Mouse (Mus musculus): ENCODE results near the gene Samd5. TPM values are rescaled to one million over a fixed set of nuclear protein-coding genes. Genes with fewer than 3 reads are reported as not detected.

Samd5 gene
- total RNA-seq (2021): 10 to 100 TPM in 1 of 2 experiments, 1 to 10 TPM in 1; 9.2 to 11.0 TPM
- long read RNA-seq, experiment 1, full-length matches to known transcripts: 10 of 12 reads
- long read RNA-seq, experiment 1, partial matches to known transcripts: 0 of 12 reads
- long read RNA-seq, experiment 1, other reads (novel, unspliced or antisense): 2 of 12 reads
- long read RNA-seq, experiment 2, full-length matches to known transcripts: 10 of 12 reads
- long read RNA-seq, experiment 2, partial matches to known transcripts: 0 of 12 reads
- long read RNA-seq, experiment 2, other reads (novel, unspliced or antisense): 2 of 12 reads

DNA sequence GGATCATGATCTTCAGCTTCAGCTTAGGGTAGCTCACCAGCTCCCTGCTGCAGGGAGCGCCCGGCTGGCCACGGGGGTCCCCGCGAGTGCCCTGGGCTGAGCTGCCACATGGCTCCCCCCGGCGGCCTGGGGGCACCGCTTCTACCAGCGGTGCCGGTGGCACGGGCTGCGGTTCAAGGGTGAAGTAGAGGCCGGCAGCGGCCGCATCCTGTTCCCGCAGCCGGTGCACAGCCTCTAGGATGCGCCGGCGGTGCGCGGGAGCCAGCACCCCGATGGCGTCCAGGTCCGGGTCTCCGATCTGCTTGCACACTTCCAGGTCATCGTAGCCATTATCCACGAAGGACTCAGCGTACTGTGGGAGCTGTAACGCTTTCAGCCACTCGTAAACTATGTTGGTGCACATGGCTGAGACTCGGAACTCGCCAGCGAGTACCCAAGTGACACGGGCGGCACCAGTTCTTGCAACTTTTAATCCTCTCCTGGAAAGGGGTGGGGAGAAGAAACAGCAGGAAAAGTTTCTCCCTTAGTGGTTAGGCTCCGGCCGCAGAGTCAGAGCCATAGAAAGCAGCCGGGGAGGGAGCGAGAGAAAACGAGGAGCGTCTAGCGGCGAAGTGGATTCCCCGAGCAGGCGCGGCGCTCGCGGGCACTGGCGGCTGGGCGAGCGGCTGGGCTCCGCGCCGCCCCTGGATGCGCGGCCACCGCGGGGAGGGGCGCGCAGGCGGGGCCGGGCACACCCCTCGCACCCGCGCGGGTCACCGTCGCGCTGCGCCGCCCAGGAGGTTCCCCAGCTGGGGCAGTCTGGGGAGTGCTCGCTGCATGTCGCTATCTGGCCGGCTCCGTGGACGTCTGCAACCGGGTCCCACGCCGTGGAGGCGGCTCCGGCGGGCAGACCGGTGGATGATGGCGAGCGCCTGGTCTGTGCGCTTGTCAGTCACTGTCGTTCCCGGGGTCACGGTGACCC is at the start of gene Samd5:
Samd5 (minus strand) TSS at position 648 of the 961 bp plus-strand sequence.
- peak; percentile 63 to 68 for DNase-seq (ENCODE audit: extremely low spot score in 1 of 2, low spot score in 2 of 2)
- peak within 1 kb of the TSS; percentile 79 for H3K4me3 ChIP-seq
- peak; percentile 4 for TF ChIP-seq CTCF (IDR thresholded peaks at IDR 0.05)
- peak within 1 kb of the TSS; percentile 61 for H3K27ac ChIP-seq
- intact Hi-C loops (cut with DNase I): loop anchor here (2.0 to 10.0 kb wide), 5 partner anchors 100 to 930 kb away; no protein-coding TSS in a partner anchor

DNA sequence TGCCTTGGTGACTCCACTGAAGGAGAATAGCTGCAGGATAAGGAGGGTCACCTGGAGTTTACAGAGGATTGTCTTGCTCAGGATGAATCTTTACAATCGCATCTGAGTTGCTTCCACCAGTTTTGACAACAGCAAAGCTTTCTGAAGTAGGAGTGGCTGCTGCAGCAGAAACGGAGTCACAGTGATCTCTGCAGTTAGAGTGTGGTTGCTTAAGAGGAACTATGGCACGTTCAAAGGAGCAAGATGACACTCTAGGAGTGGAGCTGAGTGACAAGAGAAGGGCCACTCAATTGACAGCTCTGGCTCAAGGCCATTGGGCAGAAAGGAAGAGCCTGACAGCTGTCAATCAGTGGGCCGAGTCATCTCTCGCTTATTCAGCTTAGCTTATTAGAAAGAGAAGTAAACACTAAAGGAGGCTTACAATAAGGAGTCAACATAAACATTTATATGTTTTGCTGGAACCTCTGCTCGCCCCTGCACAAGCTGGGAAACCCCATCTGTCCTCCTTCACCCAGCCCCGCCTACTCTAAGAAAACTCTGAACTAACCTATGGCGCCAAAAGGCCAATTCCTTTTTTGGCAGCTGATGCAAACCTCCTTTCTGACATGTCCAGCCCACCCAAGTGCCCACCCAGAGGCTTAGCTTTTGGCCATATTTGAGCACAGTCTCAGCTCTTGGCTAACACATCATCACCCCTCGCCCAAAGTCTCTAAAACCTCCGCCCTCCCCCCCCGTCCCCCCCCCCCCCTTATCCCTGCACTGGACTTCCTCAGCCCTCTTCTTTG is 47.7 kb upstream of the Samd5 start:
- intact Hi-C loops (cut with DNase I): no loop called here
- no peak overlapping the region for H3K27ac ChIP-seq
- no peak for DNase-seq (ENCODE audit: extremely low spot score in 1 of 2, low spot score in 2 of 2)
- H3K4me3 ChIP-seq: no peak overlapping the region
- no peak for TF ChIP-seq CTCF (IDR thresholded peaks at IDR 0.05)

DNA sequence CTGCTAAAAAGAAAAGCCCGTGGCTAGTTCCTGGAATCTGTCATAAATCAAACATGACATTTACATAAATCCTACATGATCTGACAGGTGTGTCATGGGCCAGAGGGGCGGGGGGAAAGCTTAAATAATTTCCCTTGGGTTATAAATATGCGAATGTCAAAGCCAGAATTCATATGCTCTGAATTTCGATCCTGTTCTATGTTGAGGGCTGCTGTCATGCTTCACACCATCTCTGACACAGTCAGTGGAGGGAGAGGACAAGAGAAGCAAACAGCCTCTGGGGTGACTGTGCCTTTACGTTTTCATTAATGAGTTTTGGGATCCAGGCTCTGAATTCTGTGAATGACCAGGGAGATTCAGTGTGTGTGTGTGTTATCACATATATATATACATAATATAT is 45.0 kb upstream of the Samd5 start:
- no peak overlapping the region for H3K27ac ChIP-seq
- intact Hi-C loops (cut with DNase I): no loop called here
- DNase-seq (ENCODE audit: extremely low spot score in 1 of 2, low spot score in 2 of 2): no peak
- TF ChIP-seq CTCF (IDR thresholded peaks at IDR 0.05): no peak
- no peak overlapping the region for H3K4me3 ChIP-seq

DNA sequence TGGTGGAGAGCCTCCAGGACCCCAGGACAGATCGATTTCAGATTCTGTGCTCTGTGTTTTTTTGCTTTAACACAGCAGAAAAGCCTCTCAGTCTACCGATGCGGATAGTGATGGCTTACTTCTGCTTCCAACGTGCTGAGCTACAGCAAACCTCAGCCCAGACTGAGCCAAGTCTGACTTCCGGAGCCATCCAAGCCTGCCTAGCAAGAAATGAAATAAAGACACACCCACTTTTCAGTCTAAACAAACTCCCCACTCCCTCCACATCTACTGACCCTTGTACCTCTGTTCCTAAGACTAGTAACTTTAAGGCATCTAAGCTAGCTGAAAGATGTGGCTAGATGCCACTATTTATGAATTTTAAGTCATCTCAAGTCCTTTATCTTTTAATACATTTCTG is 43.1 kb upstream of the Samd5 start:
- intact Hi-C loops (cut with DNase I): no loop called here
- Histone ChIP-seq H3K27ac (no peak overlapping the region), H3K4me3 (no peak overlapping the region)
- no peak for TF ChIP-seq CTCF (IDR thresholded peaks at IDR 0.05)
- no peak for DNase-seq (ENCODE audit: extremely low spot score in 1 of 2, low spot score in 2 of 2)

GRCm38 (mm10) chr10:9704956-9705355 is 29.9 kb upstream of the Samd5 start:
- H3K27ac ChIP-seq: no peak overlapping the region
- intact Hi-C loops (cut with DNase I): no loop called here
- no peak overlapping the region for H3K4me3 ChIP-seq
- no peak for DNase-seq (ENCODE audit: extremely low spot score in 1 of 2, low spot score in 2 of 2)
- no peak for TF ChIP-seq CTCF (IDR thresholded peaks at IDR 0.05)

DNA sequence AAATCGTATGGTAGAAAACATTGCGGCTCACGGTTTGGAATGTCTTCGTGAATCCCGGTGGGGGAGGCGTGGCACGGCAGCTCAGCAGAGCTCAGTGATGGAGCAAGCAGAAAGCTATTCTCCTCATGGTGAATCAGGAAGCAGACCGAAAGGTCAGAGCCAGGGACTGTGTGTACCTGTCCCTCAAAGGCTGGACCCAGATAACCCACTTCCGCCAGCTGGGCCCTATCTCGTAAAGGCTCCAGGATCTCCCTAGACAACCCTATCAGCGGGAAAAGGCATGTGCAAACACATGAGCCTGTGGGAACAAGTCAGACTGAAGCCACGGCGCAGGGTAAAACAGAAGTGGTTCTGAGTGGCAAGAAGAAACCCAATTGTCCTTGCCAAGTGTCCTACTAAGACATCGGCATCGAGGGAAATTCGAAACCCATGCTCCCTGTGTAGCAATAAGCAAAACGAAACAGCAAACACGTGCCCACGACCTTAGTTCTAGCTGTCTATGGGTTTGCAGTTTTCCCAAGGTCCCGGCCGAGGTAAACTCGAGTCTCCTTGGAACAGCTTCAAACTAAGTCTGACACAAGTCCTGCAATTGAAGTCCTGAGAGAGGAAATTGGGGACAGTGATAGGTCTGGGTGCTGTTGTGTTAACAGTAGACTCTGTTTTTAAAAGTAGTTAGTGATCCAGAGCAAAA is 24.2 kb upstream of the Samd5 start:
- intact Hi-C loops (cut with DNase I): no loop called here

DNA sequence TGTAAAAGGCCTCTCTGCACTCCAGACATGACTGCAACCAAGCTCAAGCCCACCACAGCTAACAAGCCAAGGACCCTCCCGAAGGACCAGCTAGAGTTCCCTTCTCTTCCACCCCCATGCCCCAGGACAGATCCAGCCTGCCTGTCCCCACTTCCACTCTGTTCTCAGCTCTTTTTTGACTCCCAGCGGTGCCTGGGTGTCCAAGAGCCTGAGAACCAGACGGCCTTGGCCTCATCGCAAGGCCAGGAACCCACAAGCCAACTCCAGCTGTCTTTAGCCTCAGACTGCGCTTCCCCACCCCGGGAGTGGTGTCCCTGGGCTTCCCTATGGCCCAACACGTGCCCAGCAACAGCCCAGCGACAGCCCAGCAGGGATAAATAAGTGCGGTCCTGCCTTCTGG is 23.1 kb upstream of the Samd5 start:
- Histone ChIP-seq H3K27ac (no peak overlapping the region), H3K4me3 (no peak overlapping the region)
- no peak for TF ChIP-seq CTCF (IDR thresholded peaks at IDR 0.05)
- DNase-seq (ENCODE audit: extremely low spot score in 1 of 2, low spot score in 2 of 2): no peak
- intact Hi-C loops (cut with DNase I): no loop called here

More for the DNA sequence above, 24.2 kb upstream of the Samd5 start:
- no peak for DNase-seq (ENCODE audit: extremely low spot score in 1 of 2, low spot score in 2 of 2)
- H3K4me3 ChIP-seq: no peak overlapping the region
- TF ChIP-seq CTCF (IDR thresholded peaks at IDR 0.05): no peak
- H3K27ac ChIP-seq: no peak overlapping the region

GRCm38 (mm10) chr10:9696543-9697141 is 21.6 kb upstream of the Samd5 start:
- no peak for DNase-seq (ENCODE audit: extremely low spot score in 1 of 2, low spot score in 2 of 2)
- Histone ChIP-seq H3K4me3 (no peak overlapping the region), H3K27ac (no peak overlapping the region)
- no peak for TF ChIP-seq CTCF (IDR thresholded peaks at IDR 0.05)
- intact Hi-C loops (cut with DNase I): no loop called here

GRCm38 (mm10) chr10:9693990-9694699 is 19.1 kb upstream of the Samd5 start:
- DNase-seq (ENCODE audit: extremely low spot score in 1 of 2, low spot score in 2 of 2): no peak
- intact Hi-C loops (cut with DNase I): no loop called here
- TF ChIP-seq CTCF (IDR thresholded peaks at IDR 0.05): no peak
- H3K27ac ChIP-seq: no peak overlapping the region
- H3K4me3 ChIP-seq: no peak overlapping the region

DNA sequence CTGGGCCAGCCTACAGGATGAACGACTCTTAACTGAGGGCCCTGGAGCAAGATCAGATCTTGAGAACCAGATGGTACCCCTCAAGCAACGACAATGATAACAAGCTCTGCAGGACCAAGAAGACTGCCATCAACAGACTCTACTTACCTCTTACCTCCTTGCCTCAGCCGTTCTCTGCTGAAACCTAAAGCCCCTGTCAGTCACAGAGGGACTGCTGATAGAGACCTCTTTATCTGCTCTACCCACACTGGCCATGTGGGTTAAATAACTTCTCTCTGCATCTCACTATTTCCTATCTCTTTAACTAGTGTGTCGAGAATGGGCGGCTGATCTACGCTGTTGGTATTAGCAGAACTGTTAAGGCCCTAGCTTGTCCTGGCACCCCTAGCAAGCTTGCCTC is 5.9 kb upstream of the Samd5 start:
- no peak overlapping the region for H3K4me3 ChIP-seq
- intact Hi-C loops (cut with DNase I): no loop called here
- DNase-seq (ENCODE audit: extremely low spot score in 1 of 2, low spot score in 2 of 2): no peak
- H3K27ac ChIP-seq: no peak overlapping the region
- TF ChIP-seq CTCF (IDR thresholded peaks at IDR 0.05): no peak
